Mouse (Mus musculus): ENCODE results near the gene Avpi1. TPM values are rescaled to one million over a fixed set of nuclear protein-coding genes. Genes with fewer than 3 reads are reported as not detected.

Avpi1 gene
- polyA plus RNA-seq, 1 experiment from 2014 or later: 37.3 TPM

DNA sequence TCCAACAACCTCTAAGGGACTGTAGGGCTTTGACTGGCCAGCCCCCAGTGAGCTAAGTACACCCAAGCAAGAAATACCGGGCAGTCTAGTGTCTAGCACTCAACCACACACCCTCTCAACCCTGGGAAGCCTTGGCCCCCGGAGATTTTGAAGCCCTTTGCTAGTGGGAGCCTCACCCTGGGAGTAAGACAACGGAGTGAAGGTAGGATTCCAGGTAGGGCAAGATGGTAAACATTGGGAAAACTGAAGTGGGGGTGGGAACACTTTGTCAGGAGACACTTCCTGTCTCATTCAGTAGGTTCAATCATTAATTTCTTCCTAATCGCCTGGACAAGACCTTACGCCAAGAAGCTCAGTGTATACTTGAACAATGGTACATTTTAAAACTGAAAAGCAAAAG, 1.8 kb downstream of the Avpi1 start:
- no peak overlapping the region for H3K27ac ChIP-seq (replicated peaks; ENCODE audit: low read depth, low read length)
- H3K4me2 ChIP-seq (ENCODE audit: low read depth, low read length): peak overlapping the region; percentile 75; the same call in 1 of the 2 replicates
- DNase-seq (ENCODE audit: low spot score) (no peak), ATAC-seq (ENCODE audit: low read depth) (no peak)
- H3K27me3 ChIP-seq (replicated peaks; ENCODE audit: control insufficient read depth, insufficient read depth, low read length): no peaks in the 10 kb centered on the region
- H3K4me1 ChIP-seq (ENCODE audit: control insufficient read depth, insufficient read depth, low read length): peaks cover 23% of the 10 kb centered on the region
- no peaks in the 10 kb centered on the region for H3K9me3 ChIP-seq (ENCODE audit: control insufficient read depth, low read length)
- no peak overlapping the region for H3K4me3 ChIP-seq (ENCODE audit: low read depth, low read length)
- WGBS: 83% methylated on average over 5 of the region's 5 CpGs
- H3K9ac ChIP-seq (ENCODE audit: low read depth, low read length): no peak overlapping the region
- H3K36me3 ChIP-seq (ENCODE audit: control insufficient read depth, insufficient read depth, low read length): peaks cover 34% of the 10 kb centered on the region

DNA sequence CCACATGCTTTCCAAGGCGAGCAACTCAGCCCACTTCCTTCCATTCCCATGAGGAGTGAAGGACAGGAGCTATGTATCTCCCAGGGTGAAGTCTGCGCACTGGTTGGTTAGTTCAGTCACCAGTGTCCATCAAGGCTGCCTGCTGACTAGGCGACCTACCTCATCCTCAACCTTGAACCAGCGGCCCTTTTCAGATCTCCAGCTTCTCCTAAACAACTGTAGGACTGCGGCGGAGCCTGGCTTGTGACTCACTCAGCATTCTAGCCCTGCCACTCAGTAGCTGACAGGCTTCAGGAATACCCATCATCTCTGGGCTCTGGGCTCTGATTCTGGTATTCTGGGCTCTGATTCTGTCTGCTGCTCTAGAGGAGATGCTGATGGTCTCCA, 2.6 kb downstream of the Avpi1 start:
- no peak overlapping the region for H3K4me2 ChIP-seq (ENCODE audit: low read depth, low read length)
- H3K9ac ChIP-seq (ENCODE audit: low read depth, low read length): no peak overlapping the region
- H3K9me3 ChIP-seq (ENCODE audit: control insufficient read depth, low read length): no peaks in the 10 kb centered on the region
- H3K4me1 ChIP-seq (ENCODE audit: control insufficient read depth, insufficient read depth, low read length): peaks cover 23% of the 10 kb centered on the region
- H3K36me3 ChIP-seq (ENCODE audit: control insufficient read depth, insufficient read depth, low read length): peaks cover 42% of the 10 kb centered on the region
- no peaks in the 10 kb centered on the region for H3K27me3 ChIP-seq (replicated peaks; ENCODE audit: control insufficient read depth, insufficient read depth, low read length)
- no peak for DNase-seq (ENCODE audit: low spot score)
- no peak overlapping the region for H3K27ac ChIP-seq (replicated peaks; ENCODE audit: low read depth, low read length)
- H3K4me3 ChIP-seq (ENCODE audit: low read depth, low read length): no peak overlapping the region
- WGBS: 90% methylated on average over 6 of the region's 6 CpGs
- no peak for ATAC-seq (ENCODE audit: low read depth)

DNA sequence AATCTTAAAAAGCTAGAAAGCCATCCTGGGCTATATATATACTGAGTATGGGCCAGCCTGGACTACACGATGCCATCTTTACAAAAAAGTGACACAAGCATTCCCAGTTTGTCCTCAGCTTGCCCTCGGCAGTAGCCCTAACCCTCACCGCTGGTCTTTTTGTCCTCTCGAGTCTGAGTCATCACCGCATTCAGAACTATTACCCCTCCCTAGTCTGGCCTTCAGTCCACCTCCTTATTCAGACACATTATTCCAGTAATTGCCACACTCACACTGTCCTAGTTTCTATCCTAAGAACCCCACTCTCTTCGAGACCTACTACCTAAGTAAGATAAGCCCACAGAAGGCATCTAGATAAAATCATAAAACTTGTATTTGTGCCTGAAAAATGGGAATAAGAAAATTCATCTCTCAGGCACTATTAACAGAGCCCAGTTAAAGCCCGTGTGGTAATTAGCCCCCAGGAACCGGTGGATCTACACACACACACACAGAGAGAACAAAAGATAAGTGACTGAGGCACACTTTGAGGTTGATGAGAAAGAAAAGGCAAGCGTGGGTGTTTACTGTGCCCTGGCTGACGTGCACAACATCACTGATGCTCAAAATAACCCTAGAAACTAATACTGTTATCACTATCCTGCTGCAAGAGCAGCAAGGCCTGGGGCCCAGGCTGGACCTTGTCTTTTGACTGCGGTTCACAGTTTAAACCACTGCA, 3.2 kb downstream of the Avpi1 start:
- DNase-seq (ENCODE audit: low spot score) (no peak), ATAC-seq (ENCODE audit: low read depth) (no peak)
- Histone ChIP-seq H3K9ac (ENCODE audit: low read depth, low read length) (no peak overlapping the region), H3K4me1 (ENCODE audit: control insufficient read depth, insufficient read depth, low read length) (peaks cover 23% of the 10 kb centered on the region), H3K27me3 (replicated peaks; ENCODE audit: control insufficient read depth, insufficient read depth, low read length) (no peaks in the 10 kb centered on the region), H3K36me3 (ENCODE audit: control insufficient read depth, insufficient read depth, low read length) (peaks cover 47% of the 10 kb centered on the region), H3K27ac (replicated peaks; ENCODE audit: low read depth, low read length) (no peak overlapping the region), H3K4me2 (ENCODE audit: low read depth, low read length) (no peak overlapping the region), H3K9me3 (ENCODE audit: control insufficient read depth, low read length) (no peaks in the 10 kb centered on the region), H3K4me3 (ENCODE audit: low read depth, low read length) (no peak overlapping the region)
- 87% methylated on average over 11 of the region's 11 CpGs for WGBS

DNA sequence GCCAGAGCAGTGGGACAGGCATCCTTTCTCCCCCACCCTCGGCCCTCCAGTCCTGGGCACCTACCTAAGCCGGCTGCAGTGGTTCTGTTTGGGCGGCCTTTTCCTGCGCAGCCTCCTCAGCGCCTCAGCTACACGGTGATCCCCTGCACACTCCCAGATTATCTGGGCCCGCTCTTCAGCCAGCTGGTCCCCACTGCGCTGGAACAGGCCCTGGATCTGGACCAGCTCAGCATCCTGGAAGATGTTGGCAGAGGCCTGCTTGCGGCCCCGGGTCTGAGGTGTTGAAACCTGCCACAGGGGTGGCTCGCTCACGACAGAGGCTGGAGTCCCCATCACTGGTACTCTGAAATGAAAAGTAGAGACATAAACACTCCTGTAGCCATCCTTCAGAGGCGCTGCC, 4.2 kb downstream of the Avpi1 start:
- Histone ChIP-seq H3K36me3 (ENCODE audit: control insufficient read depth, insufficient read depth, low read length) (peaks cover 57% of the 10 kb centered on the region), H3K9me3 (ENCODE audit: control insufficient read depth, low read length) (no peaks in the 10 kb centered on the region), H3K27ac (replicated peaks; ENCODE audit: low read depth, low read length) (no peak overlapping the region), H3K27me3 (replicated peaks; ENCODE audit: control insufficient read depth, insufficient read depth, low read length) (no peaks in the 10 kb centered on the region), H3K9ac (ENCODE audit: low read depth, low read length) (no peak overlapping the region), H3K4me3 (ENCODE audit: low read depth, low read length) (no peak overlapping the region), H3K4me1 (ENCODE audit: control insufficient read depth, insufficient read depth, low read length) (peaks cover 14% of the 10 kb centered on the region), H3K4me2 (ENCODE audit: low read depth, low read length) (no peak overlapping the region)
- DNase-seq (ENCODE audit: low spot score) (no peak), ATAC-seq (ENCODE audit: low read depth) (no peak)
- 89% methylated on average over 13 of the region's 13 CpGs for WGBS

DNA sequence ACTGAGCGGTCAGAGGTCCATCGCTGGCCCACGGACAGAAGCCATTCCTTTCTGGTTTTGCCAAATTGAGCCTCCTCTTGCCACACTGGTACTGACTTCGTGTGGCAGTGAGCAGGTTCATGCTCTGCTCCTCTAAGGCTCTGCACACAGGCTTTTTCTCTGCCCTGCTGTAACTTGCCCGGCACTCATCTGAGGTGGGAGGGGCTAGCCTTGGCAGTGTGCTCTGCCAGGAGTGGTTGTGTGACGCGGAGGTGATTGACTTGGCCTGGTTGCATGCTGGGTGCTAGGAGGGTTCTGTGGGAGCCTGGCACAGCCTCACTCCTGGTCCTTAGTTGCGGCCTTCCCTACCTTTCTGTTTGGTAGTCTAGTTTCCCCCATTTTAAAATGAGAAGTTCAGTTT, 8.4 kb downstream of the Avpi1 start:
- H3K27me3 ChIP-seq (replicated peaks; ENCODE audit: control insufficient read depth, insufficient read depth, low read length): no peaks in the 10 kb centered on the region
- H3K9ac ChIP-seq (ENCODE audit: low read depth, low read length): no peak overlapping the region
- H3K9me3 ChIP-seq (ENCODE audit: control insufficient read depth, low read length): no peaks in the 10 kb centered on the region
- H3K27ac ChIP-seq (replicated peaks; ENCODE audit: low read depth, low read length): no peak overlapping the region
- no peak for DNase-seq (ENCODE audit: low spot score)
- no peak for ATAC-seq (ENCODE audit: low read depth)
- WGBS: 95% methylated on average over 8 of the region's 8 CpGs
- no peak overlapping the region for H3K4me2 ChIP-seq (ENCODE audit: low read depth, low read length)
- H3K4me3 ChIP-seq (ENCODE audit: low read depth, low read length): no peak overlapping the region
- no peaks in the 10 kb centered on the region for H3K4me1 ChIP-seq (ENCODE audit: control insufficient read depth, insufficient read depth, low read length)
- H3K36me3 ChIP-seq (ENCODE audit: control insufficient read depth, insufficient read depth, low read length): peaks cover 98% of the 10 kb centered on the region

DNA sequence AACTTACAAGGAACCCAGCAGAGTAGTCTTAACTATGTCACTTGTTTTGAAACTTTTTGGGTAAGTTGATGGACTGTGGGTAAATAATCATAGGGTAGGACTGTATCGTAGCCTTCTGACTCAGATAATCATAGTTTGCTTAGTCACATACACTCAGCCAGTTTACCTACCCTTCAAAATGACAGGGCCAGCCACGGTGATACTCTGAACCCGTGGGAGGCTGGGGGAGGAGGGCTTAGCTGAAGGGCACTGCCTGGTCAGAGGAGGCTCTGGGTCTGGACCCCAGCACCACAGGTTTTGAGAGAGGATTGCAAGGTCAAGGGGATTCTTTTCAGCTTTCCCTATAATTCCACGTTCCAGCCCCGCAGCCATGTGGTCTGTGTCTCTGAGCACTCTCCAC, 10.3 kb downstream of the Avpi1 start:
- Histone ChIP-seq H3K4me3 (ENCODE audit: low read depth, low read length) (no peak overlapping the region), H3K4me2 (ENCODE audit: low read depth, low read length) (no peak overlapping the region), H3K27me3 (replicated peaks; ENCODE audit: control insufficient read depth, insufficient read depth, low read length) (no peaks in the 10 kb centered on the region), H3K9me3 (ENCODE audit: control insufficient read depth, low read length) (no peaks in the 10 kb centered on the region), H3K4me1 (ENCODE audit: control insufficient read depth, insufficient read depth, low read length) (no peaks in the 10 kb centered on the region), H3K27ac (replicated peaks; ENCODE audit: low read depth, low read length) (no peak overlapping the region), H3K9ac (ENCODE audit: low read depth, low read length) (no peak overlapping the region), H3K36me3 (ENCODE audit: control insufficient read depth, insufficient read depth, low read length) (peaks cover 94% of the 10 kb centered on the region)
- DNase-seq (ENCODE audit: low spot score) (no peak), ATAC-seq (ENCODE audit: low read depth) (no peak)
- WGBS: 81% methylated on average over 5 of the region's 5 CpGs

DNA sequence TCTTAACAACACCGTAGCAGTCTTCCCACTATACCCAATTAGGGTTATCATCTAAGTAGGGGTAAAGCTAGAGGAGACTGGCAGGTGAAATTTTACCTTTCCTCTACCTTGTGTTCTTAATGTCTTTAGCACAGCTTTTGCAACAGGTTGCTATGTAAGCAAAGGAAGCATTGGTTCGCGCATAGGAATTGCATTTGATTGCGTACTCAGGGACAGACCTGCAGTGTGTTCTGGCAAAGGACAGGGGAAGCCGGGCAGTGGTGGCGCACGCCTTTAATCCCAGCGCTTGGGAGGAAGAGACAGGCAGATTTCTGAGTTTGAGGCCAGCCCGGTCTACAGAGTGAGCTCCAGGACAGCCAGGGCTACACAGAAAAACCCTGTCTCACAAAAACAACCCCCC, 10.7 kb downstream of the Avpi1 start:
- Histone ChIP-seq H3K4me1 (ENCODE audit: control insufficient read depth, insufficient read depth, low read length) (no peaks in the 10 kb centered on the region), H3K4me3 (ENCODE audit: low read depth, low read length) (no peak overlapping the region), H3K27me3 (replicated peaks; ENCODE audit: control insufficient read depth, insufficient read depth, low read length) (no peaks in the 10 kb centered on the region), H3K9me3 (ENCODE audit: control insufficient read depth, low read length) (no peaks in the 10 kb centered on the region), H3K9ac (ENCODE audit: low read depth, low read length) (no peak overlapping the region), H3K4me2 (ENCODE audit: low read depth, low read length) (no peak overlapping the region), H3K27ac (replicated peaks; ENCODE audit: low read depth, low read length) (no peak overlapping the region), H3K36me3 (ENCODE audit: control insufficient read depth, insufficient read depth, low read length) (peaks cover 94% of the 10 kb centered on the region)
- DNase-seq (ENCODE audit: low spot score): no peak
- ATAC-seq (ENCODE audit: low read depth): no peak
- WGBS: 94% methylated on average over 9 of the region's 9 CpGs

DNA sequence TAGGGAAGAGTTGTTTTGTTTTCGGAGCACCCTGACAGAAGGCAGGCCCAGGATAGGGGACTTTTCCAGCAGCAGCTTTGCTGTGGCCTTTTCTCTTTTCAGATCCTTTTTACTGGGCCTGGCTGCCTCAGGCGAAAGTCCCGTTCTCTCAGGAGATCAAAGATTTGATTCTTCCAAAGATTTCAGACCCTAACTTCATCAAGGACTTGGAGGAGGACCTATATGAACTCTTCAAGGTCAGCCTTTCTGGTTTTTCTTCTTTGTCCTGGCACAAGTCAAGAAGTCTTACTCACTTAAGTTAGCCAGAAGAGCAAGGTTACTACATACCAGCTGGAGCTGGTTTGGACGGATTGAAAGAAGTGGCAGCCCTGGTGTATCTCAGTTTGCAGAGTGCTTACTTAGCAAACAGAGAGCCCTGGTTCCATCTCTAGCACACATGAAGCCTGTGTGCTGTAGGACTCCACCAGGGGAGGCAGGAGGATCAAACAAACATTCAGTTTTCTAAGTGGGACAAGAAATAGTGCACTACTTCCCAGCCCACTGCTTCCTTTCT, 13.0 kb downstream of the Avpi1 start:
- WGBS: 89% methylated on average over 4 of the region's 4 CpGs
- H3K27me3 ChIP-seq (replicated peaks; ENCODE audit: control insufficient read depth, insufficient read depth, low read length): no peaks in the 10 kb centered on the region
- ATAC-seq (ENCODE audit: low read depth) (no peak), DNase-seq (ENCODE audit: low spot score) (no peak)
- H3K9me3 ChIP-seq (ENCODE audit: control insufficient read depth, low read length): no peaks in the 10 kb centered on the region
- H3K9ac ChIP-seq (ENCODE audit: low read depth, low read length): no peak overlapping the region
- H3K4me1 ChIP-seq (ENCODE audit: control insufficient read depth, insufficient read depth, low read length): no peaks in the 10 kb centered on the region
- H3K36me3 ChIP-seq (ENCODE audit: control insufficient read depth, insufficient read depth, low read length): peaks cover 74% of the 10 kb centered on the region
- no peak overlapping the region for H3K27ac ChIP-seq (replicated peaks; ENCODE audit: low read depth, low read length)
- no peak overlapping the region for H3K4me3 ChIP-seq (ENCODE audit: low read depth, low read length)
- H3K4me2 ChIP-seq (ENCODE audit: low read depth, low read length): no peak overlapping the region

DNA sequence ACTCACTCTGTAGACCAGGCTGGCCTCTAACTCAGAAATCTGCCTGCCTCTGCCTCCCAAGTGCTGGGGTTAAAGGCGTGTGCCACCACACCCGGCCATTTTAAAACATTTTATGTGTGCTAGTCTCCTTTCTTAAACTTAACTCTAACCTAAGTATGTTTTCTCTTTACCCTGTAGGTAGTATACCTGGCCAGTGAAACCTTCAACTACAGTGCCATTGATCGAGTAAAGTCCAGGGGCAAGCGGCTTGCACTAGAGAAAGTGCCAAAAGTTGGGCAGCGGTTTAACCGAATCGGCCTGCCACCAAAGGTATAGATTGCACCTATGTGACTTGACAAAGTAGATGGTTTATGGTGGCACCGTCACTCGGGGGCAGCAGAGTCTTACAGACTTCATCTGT, 24.2 kb downstream of the Avpi1 start:
- no peak for ATAC-seq (ENCODE audit: low read depth)
- Histone ChIP-seq H3K36me3 (ENCODE audit: control insufficient read depth, insufficient read depth, low read length) (peaks cover 50% of the 10 kb centered on the region), H3K4me1 (ENCODE audit: control insufficient read depth, insufficient read depth, low read length) (no peaks in the 10 kb centered on the region), H3K27me3 (replicated peaks; ENCODE audit: control insufficient read depth, insufficient read depth, low read length) (no peaks in the 10 kb centered on the region), H3K4me2 (ENCODE audit: low read depth, low read length) (no peak overlapping the region), H3K4me3 (ENCODE audit: low read depth, low read length) (no peak overlapping the region), H3K9ac (ENCODE audit: low read depth, low read length) (no peak overlapping the region), H3K9me3 (ENCODE audit: control insufficient read depth, low read length) (no peaks in the 10 kb centered on the region), H3K27ac (replicated peaks; ENCODE audit: low read depth, low read length) (no peak overlapping the region)
- no peak for DNase-seq (ENCODE audit: low spot score)
- 97% methylated on average over 9 of the region's 9 CpGs for WGBS
